Mouse (Mus musculus) monocyte, adult 2 months (primary cell): Measurements from ENCODE around the gene Rem2.

Experiments used
- DNase-seq, 2 experiments: peaks; one replicate each; pipeline ENCODE4 v3.0.0; 2022; ENCODE audit warnings: low spot score in 2 of 2, low read depth in 1 of 2

The Rem2 gene

DNA sequence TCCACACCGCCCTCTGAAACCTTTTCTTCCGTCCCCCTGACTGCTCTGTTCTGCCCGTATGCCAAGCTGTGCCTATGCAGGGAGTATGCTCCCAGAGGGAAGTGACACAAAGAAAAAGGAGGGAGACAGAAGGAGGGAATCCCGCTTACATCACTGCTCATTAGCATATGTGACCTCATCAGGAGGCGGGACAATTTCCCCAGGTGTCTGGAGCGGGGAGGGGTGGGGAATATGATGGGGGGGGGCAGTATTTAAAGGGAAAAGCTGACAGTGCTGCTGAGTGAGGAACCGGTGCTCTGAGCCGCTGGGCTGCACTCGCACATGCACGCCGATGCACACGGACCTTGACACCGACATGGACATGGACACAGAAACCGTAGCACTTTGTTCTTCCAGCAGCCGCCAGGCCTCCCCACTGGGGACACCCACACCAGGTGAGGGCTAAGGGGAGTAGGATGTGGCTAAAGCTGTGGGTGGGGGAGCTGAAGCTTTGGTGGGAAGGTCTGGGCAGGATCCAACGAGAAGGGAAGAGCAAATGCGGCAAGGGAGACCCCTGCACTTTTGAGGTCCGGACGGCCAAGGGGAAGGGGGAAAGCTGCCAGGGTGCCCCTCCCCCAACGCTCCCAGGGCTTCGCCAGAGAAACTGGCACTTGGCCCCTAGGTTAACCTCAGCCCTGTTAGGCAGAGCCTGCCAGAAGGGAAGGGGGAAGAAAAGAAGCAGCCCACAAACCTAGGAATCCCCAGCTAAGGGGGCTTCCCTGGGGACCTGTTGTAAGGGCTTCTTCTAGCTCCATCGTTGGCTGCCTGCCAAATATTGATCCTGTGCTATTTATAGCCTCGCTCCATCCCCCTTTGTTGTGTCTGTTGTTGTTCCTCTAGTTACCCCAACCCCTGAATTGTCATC, at the start of gene Rem2:
Gene Rem2, plus strand, starts transcription at position 160 of the 904 bp plus-strand sequence.
- DNase-seq: no peak

DNA sequence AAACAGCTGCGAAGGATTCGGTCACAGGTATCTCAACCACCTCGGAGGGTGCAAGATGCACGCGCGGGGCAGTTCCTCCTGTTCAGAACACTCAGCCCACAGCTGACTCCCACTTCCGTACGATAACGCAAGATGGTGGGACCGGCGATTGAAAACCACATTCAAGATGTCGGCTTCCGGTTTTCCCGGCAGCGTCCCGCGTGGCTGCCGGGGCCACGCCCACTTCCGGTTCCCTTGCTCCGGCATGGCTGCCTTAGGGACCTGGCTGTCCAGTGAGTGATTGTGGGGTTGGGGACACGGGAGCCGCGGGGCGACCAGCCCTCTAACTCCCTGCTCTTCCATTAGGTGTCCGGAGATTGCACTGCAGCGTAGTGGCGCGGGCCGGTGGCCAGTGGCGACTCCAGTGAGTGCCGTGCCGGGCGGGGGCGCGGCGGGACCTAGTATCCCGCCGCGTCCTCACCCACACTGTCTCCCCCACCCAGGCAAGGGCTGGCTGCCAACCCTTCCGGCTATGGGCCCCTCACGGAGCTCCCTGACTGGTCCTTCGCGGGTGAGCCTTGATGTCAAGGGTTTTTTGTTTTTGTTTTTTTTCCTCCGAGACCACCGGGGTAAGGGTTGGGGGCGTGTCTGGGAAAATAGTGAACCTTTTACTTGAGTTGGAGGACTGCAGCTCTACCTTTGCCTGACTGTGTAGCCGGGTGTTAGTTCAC, 49.1 kb upstream of the Rem2 start, which contains the start of gene Mrpl52:
Gene Mrpl52, plus strand, starts transcription at position 221 of the 710 bp plus-strand sequence.
- DNase-seq: peak in 1 of 2 experiments; percentile 75

DNA sequence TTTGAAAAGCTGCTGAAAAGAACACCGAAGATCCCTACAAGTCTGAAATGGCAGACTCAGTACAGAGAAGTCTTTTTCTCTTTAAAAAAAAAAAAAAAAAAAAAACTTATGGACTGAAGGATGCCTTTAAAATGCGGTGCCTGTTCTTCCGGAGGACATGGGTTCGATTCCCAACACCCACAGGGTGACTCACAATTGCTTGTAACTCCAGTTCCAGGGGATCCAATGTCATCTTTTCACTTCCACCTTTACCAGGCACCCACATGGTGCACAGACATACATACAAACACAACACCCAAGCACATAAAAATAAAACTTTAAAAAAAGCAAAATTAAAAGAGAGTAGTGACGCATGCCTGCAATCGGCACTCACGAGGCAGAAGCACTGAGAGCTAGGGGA, 48.2 kb upstream of the Rem2 start:
- no peak for DNase-seq

DNA sequence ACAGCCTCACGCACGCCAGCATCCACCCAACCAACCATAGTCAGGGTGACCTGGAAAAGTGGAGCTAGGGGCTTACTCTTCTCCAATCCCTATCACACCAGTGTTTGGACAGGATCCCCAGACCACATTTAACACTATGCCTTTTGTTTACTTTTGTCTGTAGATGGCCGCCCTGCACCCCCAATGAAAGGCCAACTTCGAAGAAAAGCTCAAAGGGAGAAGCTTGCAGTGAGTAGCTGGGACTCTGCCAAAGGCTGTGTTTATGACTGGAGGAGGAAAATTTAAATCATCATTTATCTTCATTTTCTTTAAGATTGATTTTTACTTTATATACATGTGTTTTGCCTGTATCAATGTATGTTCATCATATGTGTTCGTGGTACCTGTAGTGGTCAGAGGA, 47.5 kb upstream of the Rem2 start:
- DNase-seq: no peak

DNA sequence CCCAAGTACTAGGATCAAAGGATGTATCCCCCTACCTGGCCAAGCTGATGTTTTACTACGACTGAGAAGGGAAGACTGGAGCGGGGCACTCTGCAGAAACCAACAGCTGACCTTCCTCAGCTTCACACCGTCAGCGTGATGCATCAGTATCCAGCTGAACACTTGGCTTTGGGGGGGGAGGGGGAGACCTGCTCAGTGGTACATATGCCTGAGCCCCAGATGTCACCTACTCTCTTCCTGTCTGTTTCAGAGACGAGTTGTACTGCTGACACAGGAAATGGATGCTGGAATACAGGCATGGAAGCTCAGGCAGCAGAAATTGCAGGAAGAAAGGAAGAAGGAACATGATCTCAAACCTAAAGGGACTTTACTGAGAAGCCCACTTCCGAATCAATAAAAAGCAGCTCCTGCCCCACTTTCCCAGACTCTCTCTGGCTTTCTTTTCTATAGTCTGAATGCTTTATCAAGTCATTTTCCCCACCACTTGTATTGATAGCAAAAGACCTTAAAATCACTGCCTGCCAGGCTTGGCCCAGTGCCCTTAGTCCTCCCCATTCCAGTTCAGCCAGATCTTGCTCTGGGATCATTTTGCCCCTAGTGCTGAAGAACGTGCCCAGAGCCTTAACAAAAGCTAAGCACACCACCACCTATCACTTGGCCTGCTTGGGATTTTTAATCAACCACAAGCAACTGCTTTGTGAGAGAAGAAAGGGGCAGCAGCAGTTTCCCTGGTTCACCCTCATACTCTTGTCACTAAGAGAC, 46.4 kb upstream of the Rem2 start:
- no peak for DNase-seq

DNA sequence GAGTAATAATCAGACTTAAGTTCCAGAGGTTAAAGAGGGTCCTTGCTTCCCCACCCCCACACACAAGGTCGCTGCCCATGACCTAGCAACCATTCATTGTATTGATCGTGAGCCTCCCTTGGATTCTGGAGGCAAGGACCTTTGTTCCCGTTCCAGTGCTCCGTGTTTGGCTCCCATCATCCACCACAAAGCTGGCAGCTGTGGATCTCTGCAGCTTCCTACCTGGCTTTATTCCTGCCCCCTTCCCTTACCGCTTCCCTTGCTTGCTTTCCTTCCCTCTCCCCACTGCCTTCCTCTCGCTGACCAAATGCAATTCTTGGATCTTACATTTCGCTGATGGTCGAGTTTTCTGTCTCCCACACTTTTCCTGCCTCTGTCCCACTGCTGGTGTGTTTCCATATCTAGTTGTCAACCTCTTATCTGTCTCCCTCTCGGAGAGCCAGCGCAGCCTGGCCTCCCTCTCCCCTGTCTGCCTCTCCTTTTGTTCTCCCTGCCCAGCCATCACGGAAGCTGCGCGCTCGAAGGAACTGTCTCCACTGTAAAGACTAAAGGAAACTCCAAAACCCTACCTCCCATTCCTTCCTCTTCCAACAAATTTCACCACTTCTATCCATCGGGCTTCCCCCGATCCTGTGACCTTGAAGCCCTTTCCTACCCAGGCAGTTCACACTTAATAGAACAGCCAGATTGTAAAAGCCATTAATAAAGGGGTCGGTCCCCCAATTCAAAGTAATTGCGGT, 45.3 kb upstream of the Rem2 start:
- no peak for DNase-seq

DNA sequence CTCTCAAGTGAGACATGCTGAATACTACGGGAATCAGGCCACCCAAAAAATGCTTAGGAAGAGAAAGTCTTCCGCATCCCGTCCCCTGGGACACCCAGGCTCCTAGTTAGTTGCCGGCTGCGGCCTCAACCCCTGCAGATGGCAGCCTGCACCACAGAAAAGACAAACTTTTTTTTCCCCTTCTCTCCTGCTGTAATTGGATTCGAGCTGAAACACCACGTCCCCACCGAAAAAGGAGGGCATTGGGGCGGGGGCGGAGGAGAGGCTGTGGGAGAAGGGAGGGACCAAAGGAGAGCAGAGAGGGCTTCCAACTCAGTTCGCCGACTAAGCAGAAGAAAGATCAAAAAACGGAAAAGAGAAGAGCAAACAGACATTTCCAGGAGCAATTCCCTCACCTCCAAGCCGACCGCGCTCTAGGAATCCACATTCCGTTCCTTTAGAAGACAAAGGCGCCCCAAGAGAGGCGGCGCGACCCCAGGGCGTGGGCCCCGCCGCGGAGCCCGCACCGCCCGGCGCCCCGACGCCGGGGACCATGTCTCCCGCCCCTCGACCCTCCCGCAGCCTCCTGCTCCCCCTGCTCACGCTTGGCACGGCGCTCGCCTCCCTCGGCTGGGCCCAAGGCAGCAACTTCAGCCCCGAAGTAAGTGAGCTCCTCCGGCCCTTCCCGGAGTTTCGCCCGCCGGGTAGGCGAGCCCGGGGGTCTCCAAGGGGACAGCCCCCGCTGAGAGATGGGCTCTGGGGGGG, 44.4 kb upstream of the Rem2 start, which contains the start of gene Mmp14:
Gene Mmp14, plus strand, starts transcription at position 279 of the 744 bp plus-strand sequence.
- DNase-seq: no peak

DNA sequence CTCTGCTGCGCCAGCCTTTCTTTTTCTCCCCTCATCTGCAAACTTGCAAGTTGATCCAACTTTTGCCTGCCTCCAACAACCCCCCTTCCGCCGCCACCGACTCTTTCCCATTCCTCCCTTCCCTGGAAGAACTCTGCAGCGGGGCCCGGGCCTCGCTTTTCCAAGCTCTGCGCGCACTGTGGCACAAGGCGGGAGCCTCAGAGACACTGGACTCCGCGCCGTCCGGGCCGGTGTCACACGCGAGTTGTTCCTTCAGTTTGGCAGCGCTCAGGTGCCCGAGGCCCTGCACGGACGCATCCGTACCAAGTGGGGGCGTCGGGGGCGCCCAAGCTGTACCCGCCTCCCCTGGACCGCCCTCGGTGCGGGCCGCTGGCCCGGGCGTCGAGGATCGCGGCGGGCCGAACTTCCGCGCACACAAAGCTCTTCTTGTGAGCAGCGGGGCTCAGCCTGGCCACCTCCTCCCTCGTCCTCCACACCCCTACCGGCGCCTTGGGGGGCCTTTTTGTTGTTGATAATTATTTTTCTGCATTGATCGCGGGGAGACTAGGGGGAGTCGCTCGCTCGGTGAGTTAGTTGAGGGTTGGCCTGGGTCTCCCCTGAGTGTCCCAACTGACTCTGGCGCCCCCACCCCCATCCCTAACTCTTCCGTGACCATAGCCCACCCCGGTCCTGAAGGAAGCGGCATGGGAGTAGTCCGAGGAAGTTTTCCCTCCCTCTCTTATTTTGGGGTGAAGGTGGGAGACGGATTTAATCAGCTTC, 43.6 kb upstream of the Rem2 start:
- no peak for DNase-seq

DNA sequence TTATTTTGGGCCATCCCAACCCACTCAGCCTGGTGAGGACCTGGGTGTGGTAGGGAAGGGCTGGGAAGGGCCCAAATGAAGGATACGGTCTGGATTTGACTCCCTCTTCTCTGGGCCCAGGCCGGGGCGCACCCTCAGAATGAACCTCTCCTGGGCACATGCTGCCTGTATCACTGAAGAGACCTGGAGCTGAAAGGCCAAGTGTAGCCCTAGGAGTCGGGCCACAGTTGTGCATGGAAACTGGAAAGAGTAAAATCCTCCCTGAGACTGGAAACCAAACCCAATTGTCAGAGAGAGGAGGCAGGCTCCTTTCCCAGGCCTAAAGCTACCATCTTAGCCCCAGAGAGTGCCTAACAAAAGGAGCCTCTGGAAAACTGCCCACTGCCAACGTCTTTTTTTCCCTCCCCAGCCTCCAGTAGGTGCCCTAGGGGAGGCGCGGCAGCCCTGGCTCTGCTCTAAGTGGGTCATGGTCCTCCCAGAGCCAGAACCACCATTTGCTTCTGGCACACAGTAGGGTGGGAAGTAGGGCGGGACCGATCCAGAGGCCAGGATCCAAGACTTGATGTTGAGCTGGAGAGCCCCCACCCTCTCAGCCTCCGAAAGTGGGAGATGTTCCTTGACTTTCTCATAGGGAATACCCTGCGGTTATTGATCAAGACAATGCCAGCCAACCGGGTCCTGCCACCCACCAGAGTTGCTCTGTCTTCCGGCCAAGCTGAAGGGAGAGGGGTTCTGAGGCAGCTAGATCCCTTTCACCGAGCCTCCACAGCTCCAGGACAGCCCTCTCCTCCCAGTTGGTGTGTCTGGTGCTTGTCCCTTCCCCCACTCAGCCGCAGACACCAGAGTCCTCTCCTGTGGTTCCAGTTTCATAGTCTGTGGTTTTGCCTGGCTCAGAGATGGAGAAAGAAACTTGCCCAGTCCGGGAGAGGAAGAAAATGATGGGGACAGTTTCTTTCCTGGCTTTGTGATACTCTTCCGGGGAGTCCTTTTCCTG, 42.8 kb upstream of the Rem2 start:
- DNase-seq: no peak

DNA sequence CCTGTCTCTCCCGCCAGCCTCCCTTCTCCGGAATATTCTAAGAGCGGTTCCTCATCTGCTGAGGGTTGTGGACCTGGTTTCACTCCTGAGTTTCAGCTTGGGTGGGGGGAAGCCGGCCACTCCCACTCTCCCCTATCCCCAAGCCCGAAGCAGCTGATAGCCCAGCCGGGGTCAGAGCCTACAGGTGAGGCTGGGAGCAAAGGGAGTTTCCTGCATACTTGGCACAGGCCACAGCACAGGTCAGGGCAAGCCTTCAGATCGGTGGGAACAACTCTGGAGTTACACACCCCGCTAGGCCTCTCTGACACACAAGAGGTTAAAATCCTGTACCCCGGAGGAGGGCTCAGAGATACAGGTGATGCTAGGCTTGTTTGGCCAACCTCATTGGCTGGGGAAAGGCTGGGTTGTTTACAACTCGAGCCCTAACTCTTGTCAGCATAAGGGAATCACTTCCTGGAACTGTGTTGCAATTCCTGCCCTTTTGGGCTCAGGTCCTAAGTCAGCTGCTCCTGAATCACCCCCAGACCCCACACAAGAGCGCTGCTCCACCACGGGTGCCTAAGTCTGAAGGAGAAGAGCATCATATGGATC, 41.9 kb upstream of the Rem2 start:
- DNase-seq: no peak

DNA sequence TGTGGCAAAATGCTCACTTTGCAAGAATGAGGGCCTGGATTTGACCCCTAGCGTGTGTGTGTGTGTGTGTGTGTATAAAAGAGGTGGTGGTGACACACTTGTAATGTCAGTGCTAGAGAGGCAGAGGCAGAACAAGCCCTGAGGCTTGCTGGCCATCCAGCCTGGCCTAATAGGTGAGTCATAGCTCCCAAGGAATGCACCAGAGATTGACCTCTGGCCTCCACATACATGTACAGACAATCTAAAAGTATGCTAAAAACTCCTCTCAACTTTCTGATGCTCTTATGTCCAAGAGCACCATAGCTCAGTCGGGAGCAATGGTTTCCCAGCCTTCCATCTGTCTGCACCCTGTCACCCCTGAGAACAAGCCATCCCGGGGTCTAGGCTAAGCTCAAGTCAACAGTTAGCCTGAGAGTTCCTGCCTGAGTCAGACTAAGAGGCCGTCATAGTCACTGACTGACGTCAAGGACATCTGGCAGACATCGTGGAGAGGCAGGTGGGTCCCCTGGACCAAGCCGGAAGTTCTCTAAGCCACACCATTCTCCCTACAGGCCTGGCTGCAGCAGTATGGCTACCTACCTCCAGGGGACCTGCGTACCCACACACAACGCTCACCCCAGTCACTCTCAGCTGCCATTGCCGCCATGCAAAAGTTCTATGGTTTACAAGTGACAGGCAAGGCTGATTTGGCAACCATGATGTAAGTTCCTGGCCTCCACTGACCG, 40.5 kb upstream of the Rem2 start:
- no peak for DNase-seq

DNA sequence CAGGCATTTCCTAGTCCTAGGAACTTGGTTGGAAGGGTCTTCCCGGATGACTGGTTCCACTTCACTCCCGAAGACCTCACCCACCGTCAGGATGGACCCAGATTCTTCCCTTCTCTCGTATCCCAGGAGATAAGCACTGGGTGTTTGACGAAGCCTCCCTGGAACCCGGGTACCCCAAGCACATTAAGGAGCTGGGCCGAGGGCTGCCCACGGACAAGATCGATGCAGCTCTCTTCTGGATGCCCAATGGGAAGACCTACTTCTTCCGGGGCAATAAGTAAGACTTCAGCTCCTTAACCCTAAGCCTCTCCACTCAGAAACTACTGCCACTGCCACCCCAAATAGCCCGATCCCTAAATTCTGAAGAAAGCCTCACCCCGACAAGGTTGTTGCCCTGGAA, 36.7 kb upstream of the Rem2 start:
- no peak for DNase-seq

DNA sequence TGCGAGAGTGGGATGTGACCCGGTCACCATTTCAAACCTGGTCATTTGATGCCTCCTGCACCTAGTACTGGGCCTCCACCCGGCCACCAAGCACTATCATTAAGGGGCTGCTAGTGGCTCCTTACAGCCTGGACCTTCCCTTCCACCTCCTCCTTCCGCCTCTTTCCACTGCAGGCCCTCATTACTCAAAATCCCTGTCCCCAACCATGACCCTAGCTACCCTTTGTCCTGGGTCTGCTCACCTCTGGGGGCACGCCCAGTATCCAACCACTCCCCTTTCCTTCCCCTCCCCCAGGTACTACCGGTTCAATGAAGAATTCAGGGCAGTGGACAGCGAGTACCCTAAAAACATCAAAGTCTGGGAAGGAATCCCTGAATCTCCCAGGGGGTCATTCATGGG, 36.3 kb upstream of the Rem2 start:
- DNase-seq: no peak

DNA sequence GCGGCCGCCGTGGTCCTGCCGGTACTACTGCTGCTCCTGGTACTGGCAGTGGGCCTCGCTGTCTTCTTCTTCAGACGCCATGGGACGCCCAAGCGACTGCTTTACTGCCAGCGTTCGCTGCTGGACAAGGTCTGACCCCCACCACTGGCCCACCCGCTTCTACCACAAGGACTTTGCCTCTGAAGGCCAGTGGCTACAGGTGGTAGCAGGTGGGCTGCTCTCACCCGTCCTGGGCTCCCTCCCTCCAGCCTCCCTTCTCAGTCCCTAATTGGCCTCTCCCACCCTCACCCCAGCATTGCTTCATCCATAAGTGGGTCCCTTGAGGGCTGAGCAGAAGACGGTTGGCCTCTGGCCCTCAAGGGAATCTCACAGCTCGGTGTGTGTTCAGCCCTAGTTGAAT, 35.4 kb upstream of the Rem2 start:
- DNase-seq: no peak

DNA sequence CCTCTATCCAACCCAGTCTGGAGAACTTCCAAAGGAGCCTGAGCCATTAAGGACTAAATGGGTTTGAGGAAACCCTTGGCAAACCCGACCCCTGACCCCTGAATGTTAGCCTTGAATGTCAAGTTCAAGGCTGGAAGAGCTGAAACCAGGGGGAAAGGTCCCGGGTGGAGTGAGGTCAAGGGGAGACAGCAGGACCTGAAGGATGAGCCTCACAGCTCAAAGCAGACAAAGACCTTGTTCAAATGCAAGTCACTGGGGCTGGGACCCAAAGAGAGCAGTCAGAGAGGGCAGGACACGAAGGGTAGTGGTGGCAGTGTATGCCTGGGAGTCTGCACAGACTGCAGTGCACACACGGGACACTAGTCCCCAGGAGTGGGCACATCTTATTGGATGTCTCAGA, 34.5 kb upstream of the Rem2 start:
- no peak for DNase-seq

DNA sequence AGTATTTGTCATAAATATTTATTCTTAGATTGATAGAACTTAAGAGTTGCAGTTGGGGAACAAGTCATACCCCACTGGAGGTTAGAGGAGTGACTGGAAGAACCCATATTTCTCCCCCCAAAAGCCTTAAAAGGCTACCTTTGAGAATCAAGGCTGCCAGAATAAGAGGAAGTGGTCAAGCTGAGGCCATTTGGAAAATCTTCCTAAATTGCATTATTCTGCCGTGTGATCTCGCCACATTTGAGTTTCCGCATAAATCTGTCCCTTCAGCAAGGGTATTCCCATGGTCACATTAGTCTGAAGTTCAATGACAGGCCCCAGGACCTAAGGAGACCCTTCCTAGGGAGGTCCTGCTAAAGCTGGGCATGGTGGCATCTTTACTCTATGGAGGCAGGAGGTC, 33.4 kb upstream of the Rem2 start:
- DNase-seq: peak in 1 of 2 experiments; percentile 19

DNA sequence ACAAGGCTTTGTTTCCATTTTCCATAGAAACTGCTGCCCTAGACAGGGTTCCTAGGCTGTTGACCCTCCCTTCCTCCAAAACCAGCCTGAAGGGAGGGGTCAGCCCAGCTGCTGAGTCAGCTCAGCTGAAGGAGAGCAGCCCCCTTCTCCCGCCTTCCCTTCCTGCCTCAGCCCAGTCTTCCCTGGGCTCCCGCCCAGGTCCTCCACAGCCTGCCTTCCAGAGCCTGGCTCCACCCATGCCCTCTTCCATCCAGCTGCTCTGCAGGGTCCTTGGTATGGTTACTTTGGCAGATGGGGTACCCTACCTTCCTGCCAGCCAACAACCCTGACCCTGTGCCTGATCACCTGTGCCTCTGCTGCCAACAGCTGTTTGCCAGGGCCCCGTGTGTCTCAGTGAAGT, 32.7 kb upstream of the Rem2 start:
- no peak for DNase-seq
